Mouse (Mus musculus) embryonic facial prominence, embryonic 12.5 days (tissue): ENCODE measurements around the gene Tmem80. TPM values are rescaled to one million over a fixed set of nuclear protein-coding genes. Genes with fewer than 3 reads are reported as not detected.
A peak's percentile ranks its signal among the peaks of the same experiment; 100 is the strongest.

Source experiments
- ATAC-seq: fragments of 200-750 bp; cut with Nextera tagmentation; 2 replicates; pipeline ENCODE4 v1.8.0; 2017; ENCODE audit not compliant: insufficient number of reproducible peaks, insufficient read depth, low FRiP score, low TSS enrichment
- H3K27ac ChIP-seq: fragments of 300-500 bp; sonication (generic); 2 replicates; pipeline ENCODE4 v1.5.1; 2016; ENCODE audit warnings: mild to moderate bottlenecking
- H3K27me3 ChIP-seq: fragments of 300-500 bp; sonication (generic); 2 replicates; pipeline ENCODE4 v1.6.1; 2016; ENCODE audit warnings: mild to moderate bottlenecking, moderate library complexity
- H3K36me3 ChIP-seq: fragments of 300-500 bp; sonication (generic); 2 replicates; pipeline ENCODE4 v1.6.1; 2016; ENCODE audit warnings: mild to moderate bottlenecking
- H3K4me1 ChIP-seq: fragments of 300-500 bp; sonication (generic); 2 replicates; pipeline ENCODE4 v1.6.1; 2016
- H3K4me2 ChIP-seq: fragments of 300-500 bp; sonication (generic); replicated peaks from 2 replicates; pipeline ENCODE4 v1.6.1; 2016; ENCODE audit warnings: mild to moderate bottlenecking, moderate library complexity
- H3K4me3 ChIP-seq: fragments of 300-500 bp; sonication (generic); 2 replicates; pipeline ENCODE4 v1.5.1; 2016; ENCODE audit warnings: mild to moderate bottlenecking
- H3K9ac ChIP-seq: fragments of 300-500 bp; sonication (generic); 2 replicates; pipeline ENCODE4 v1.6.1; 2016; ENCODE audit warnings: mild to moderate bottlenecking, moderate library complexity
- H3K9me3 ChIP-seq: fragments of 300-500 bp; sonication (generic); 2 replicates; pipeline ENCODE4 v1.6.1; 2016; ENCODE audit warnings: mild to moderate bottlenecking, moderate library complexity
- WGBS: fragments of 180-500 bp; shearing (Covaris S2); methylation state at CpG from one replicate; pipeline ENCODE4 v1.1.7; 2016; 5-methylcytosine and 5-hydroxymethylcytosine counted together
- polyA plus RNA-seq: library from polyadenylated mRNA; unstranded; fragments of >200 nt; fragmentation: Nextera tagmentation; extraction: Ambion mirVana; gene quantifications from 2 replicates; pipeline ENCODE4 v1.2.1, GENCODE M21; 2016

The Tmem80 gene
- polyA plus RNA-seq, 1 experiment from 2014 or later, result 56.7 TPM

GRCm38 (mm10) chr7:141297926-141298650 lies 29.5 kb upstream of the Tmem80 start:
- Histone ChIP-seq H3K4me3 (no peak overlapping the region), H3K4me1 (peaks cover 19% of the 10 kb centered on the region), H3K36me3 (peaks cover 52% of the 10 kb centered on the region), H3K9ac (no peak overlapping the region), H3K27ac (no peak overlapping the region), H3K4me2 (no peak overlapping the region), H3K9me3 (no peaks in the 10 kb centered on the region), H3K27me3 (peaks cover 31% of the 10 kb centered on the region)
- no peak for ATAC-seq
- WGBS, result 87% methylated on average over 3 of the region's 3 CpGs

- Histone ChIP-seq H3K4me3 (no peak overlapping the region), H3K4me1 (peaks cover 8% of the 10 kb centered on the region), H3K9me3 (no peaks in the 10 kb centered on the region), H3K9ac (no peak overlapping the region), H3K36me3 (peaks cover 61% of the 10 kb centered on the region), H3K27ac (no peak overlapping the region), H3K27me3 (peaks cover 20% of the 10 kb centered on the region), H3K4me2 (no peak overlapping the region)
- no peak for ATAC-seq
- 95% methylated on average over 8 of the region's 8 CpGs for WGBS
These were observed 28.4 kb upstream of the Tmem80 start for GRCm38 (mm10) chr7:141299175-141299574.

- H3K27me3 ChIP-seq, result no peaks in the 10 kb centered on the region
- no peak overlapping the region for H3K4me3 ChIP-seq
- H3K36me3 ChIP-seq, result peaks cover 83% of the 10 kb centered on the region
- H3K27ac ChIP-seq, result no peak overlapping the region
- no peak overlapping the region for H3K4me2 ChIP-seq
- ATAC-seq, result no peak
- no peak overlapping the region for H3K9ac ChIP-seq
- no peaks in the 10 kb centered on the region for H3K9me3 ChIP-seq
- WGBS, result 94% methylated on average over 9 of the region's 9 CpGs
- no peaks in the 10 kb centered on the region for H3K4me1 ChIP-seq
These were observed 26.2 kb upstream of the Tmem80 start for GRCm38 (mm10) chr7:141301386-141301785.

- Histone ChIP-seq H3K4me1 (no peaks in the 10 kb centered on the region), H3K4me2 (no peak overlapping the region), H3K27ac (no peak overlapping the region), H3K36me3 (peaks cover 87% of the 10 kb centered on the region), H3K4me3 (no peak overlapping the region), H3K9me3 (no peaks in the 10 kb centered on the region), H3K9ac (no peak overlapping the region), H3K27me3 (no peaks in the 10 kb centered on the region)
- WGBS, result 65% methylated on average over 1 of the region's 1 CpGs
- ATAC-seq, result no peak
These were observed 24.8 kb upstream of the Tmem80 start for GRCm38 (mm10) chr7:141302702-141303268.

GRCm38 (mm10) chr7:141304537-141304936 lies 23.0 kb upstream of the Tmem80 start:
- H3K27me3 ChIP-seq, result no peaks in the 10 kb centered on the region
- no peak overlapping the region for H3K27ac ChIP-seq
- no peak overlapping the region for H3K4me3 ChIP-seq
- peaks cover 91% of the 10 kb centered on the region for H3K36me3 ChIP-seq
- no peak overlapping the region for H3K4me2 ChIP-seq
- no peak overlapping the region for H3K9ac ChIP-seq
- H3K9me3 ChIP-seq, result no peaks in the 10 kb centered on the region
- H3K4me1 ChIP-seq, result no peaks in the 10 kb centered on the region
- no peak for ATAC-seq
- WGBS, result 87% methylated on average over 4 of the region's 4 CpGs

- H3K36me3 ChIP-seq, result peaks cover 90% of the 10 kb centered on the region
- whole genome bisulfite sequencing, result 92% methylated on average over 2 of the region's 2 CpGs
- no peak overlapping the region for H3K9ac ChIP-seq
- no peak overlapping the region for H3K4me3 ChIP-seq
- H3K27ac ChIP-seq, result no peak overlapping the region
- no peaks in the 10 kb centered on the region for H3K27me3 ChIP-seq
- H3K9me3 ChIP-seq, result no peaks in the 10 kb centered on the region
- H3K4me1 ChIP-seq, result no peaks in the 10 kb centered on the region
- no peak overlapping the region for H3K4me2 ChIP-seq
- no peak for ATAC-seq
These were observed 13.1 kb upstream of the Tmem80 start for GRCm38 (mm10) chr7:141314416-141314815.

GRCm38 (mm10) chr7:141315076-141315475 lies 12.5 kb upstream of the Tmem80 start:
- WGBS, result 88% methylated on average over 8 of the region's 8 CpGs
- Histone ChIP-seq H3K27ac (no peak overlapping the region), H3K4me1 (no peaks in the 10 kb centered on the region), H3K36me3 (peaks cover 87% of the 10 kb centered on the region), H3K9me3 (no peaks in the 10 kb centered on the region), H3K27me3 (no peaks in the 10 kb centered on the region), H3K4me2 (no peak overlapping the region), H3K9ac (no peak overlapping the region), H3K4me3 (no peak overlapping the region)
- ATAC-seq, result no peak

- peaks cover 87% of the 10 kb centered on the region for H3K36me3 ChIP-seq
- no peak for ATAC-seq
- no peak overlapping the region for H3K27ac ChIP-seq
- H3K4me3 ChIP-seq, result no peak overlapping the region
- H3K9ac ChIP-seq, result no peak overlapping the region
- no peak overlapping the region for H3K4me2 ChIP-seq
- no peaks in the 10 kb centered on the region for H3K27me3 ChIP-seq
- H3K4me1 ChIP-seq, result no peaks in the 10 kb centered on the region
- 79% methylated on average over 5 of the region's 5 CpGs for WGBS
- no peaks in the 10 kb centered on the region for H3K9me3 ChIP-seq
These were observed 11.6 kb upstream of the Tmem80 start for GRCm38 (mm10) chr7:141315974-141316373.

GRCm38 (mm10) chr7:141317619-141318132 lies 9.9 kb upstream of the Tmem80 start:
- Histone ChIP-seq H3K27ac (no peak overlapping the region), H3K9ac (no peak overlapping the region), H3K4me1 (no peaks in the 10 kb centered on the region), H3K9me3 (no peaks in the 10 kb centered on the region), H3K4me2 (no peak overlapping the region), H3K27me3 (no peaks in the 10 kb centered on the region), H3K36me3 (peaks cover 87% of the 10 kb centered on the region), H3K4me3 (no peak overlapping the region)
- ATAC-seq, result no peak
- 76% methylated on average over 1 of the region's 1 CpGs for WGBS

GRCm38 (mm10) chr7:141319446-141319845 lies 8.1 kb upstream of the Tmem80 start:
- 74% methylated on average over 2 of the region's 2 CpGs for WGBS
- H3K4me3 ChIP-seq, result no peak overlapping the region
- H3K27me3 ChIP-seq, result no peaks in the 10 kb centered on the region
- ATAC-seq, result no peak
- peaks cover 89% of the 10 kb centered on the region for H3K36me3 ChIP-seq
- no peak overlapping the region for H3K9ac ChIP-seq
- no peak overlapping the region for H3K4me2 ChIP-seq
- no peaks in the 10 kb centered on the region for H3K4me1 ChIP-seq
- no peaks in the 10 kb centered on the region for H3K9me3 ChIP-seq
- no peak overlapping the region for H3K27ac ChIP-seq

- Histone ChIP-seq H3K36me3 (peaks cover 44% of the 10 kb centered on the region), H3K9me3 (no peaks in the 10 kb centered on the region), H3K4me1 (peaks cover 26% of the 10 kb centered on the region), H3K9ac (0 out of 2 replicates have a peak overlapping the region, but pooled peaks have one; percentile 44), H3K4me2 (no peak overlapping the region), H3K27me3 (no peaks in the 10 kb centered on the region), H3K27ac (no peak overlapping the region), H3K4me3 (no peak overlapping the region)
- no peak for ATAC-seq
- 97% methylated on average over 1 of the region's 1 CpGs for WGBS
These were observed 2.9 kb upstream of the Tmem80 start for GRCm38 (mm10) chr7:141324686-141325085.
